Mouse (Mus musculus): Measurements from ENCODE around the gene Nek1.

GRCm38 (mm10) chr8:61177680-61178593 lies 184.9 kb downstream of the Nek1 start:
- TF ChIP-seq CTCF (IDR thresholded peaks at IDR 0.05; ENCODE audit: control insufficient read depth, insufficient read depth, low read length) (no peak), POLR2A (IDR thresholded peaks at IDR 0.05; ENCODE audit: borderline replicate concordance, control insufficient read depth, low read depth, low read length) (no peak)
